Mouse (Mus musculus): ENCODE data around the gene Tph2. TPM values are rescaled to one million over a fixed set of nuclear protein-coding genes. Genes with fewer than 3 reads are reported as not detected.
A peak's percentile ranks its signal among the peaks of the same experiment; 100 is the strongest.
"Not testable (repeated sequence)": the region's sequence is repeated elsewhere in the genome, so short reads cannot be mapped to it uniquely, and the experiment has no call there.

The Tph2 gene
- polyA plus RNA-seq (2015; fragmentation: Nextera tagmentation; extraction: Ambion mirVana), result 0.25 and 0.60 TPM in 2 replicates

GRCm38 (mm10) chr10:115184697-115185096 is at the start of gene Tph2:
Gene Tph2, minus strand, starts transcription at chr10:115185022.
- no peak within 1 kb of the TSS for H3K27ac ChIP-seq (replicated peaks)
- H3K27me3 ChIP-seq, result no peaks in the 10 kb centered on the region
- peak; percentile 78 for ATAC-seq (ENCODE audit: low read depth)
- 10% methylated on average over 9 of the region's 9 CpGs for WGBS
- 0 out of 2 replicates have a peak within 1 kb of the TSS, but pooled peaks have one; percentile 17 for H3K9ac ChIP-seq
- H3K9me3 ChIP-seq, result no peaks in the 10 kb centered on the region
- peak within 1 kb of the TSS; percentile 33 for H3K4me2 ChIP-seq
- H3K36me3 ChIP-seq, result no peaks in the 10 kb centered on the region
- no peak within 1 kb of the TSS for H3K4me3 ChIP-seq
- H3K4me1 ChIP-seq (replicated peaks), result peaks cover 18% of the 10 kb centered on the region

- H3K9me3 ChIP-seq, result no peaks in the 10 kb centered on the region
- H3K4me3 ChIP-seq, result no peak overlapping the region
- H3K36me3 ChIP-seq, result peaks cover 52% of the 10 kb centered on the region
- no peak overlapping the region for H3K27ac ChIP-seq (replicated peaks)
- ATAC-seq (ENCODE audit: low read depth), result no peak
- H3K27me3 ChIP-seq, result no peaks in the 10 kb centered on the region
- 87% methylated on average over 3 of the region's 3 CpGs for WGBS
- no peak overlapping the region for H3K9ac ChIP-seq
- H3K4me1 ChIP-seq (replicated peaks), result no peaks in the 10 kb centered on the region
- H3K4me2 ChIP-seq, result no peak overlapping the region
These were observed 49.0 kb upstream of the Tph2 start for GRCm38 (mm10) chr10:115233798-115234197.

DNA sequence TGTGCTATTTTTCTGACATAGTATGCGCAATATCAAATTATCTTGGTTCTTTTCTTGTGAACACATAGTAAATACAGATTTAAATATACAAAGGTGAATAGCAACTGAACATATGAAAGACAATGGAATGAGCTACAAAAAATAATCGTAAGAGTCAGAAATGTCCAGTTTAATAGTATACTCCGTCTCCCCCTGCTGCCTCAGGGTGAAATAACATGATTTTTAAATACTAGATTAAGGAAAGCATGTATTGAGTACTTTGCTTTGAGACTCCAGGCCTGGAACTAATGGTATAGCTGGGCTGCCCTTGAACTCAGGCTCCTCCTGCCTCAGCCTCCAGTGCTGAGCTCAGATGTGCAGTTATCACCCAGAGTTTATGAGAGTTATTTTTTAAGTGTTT is 47.7 kb upstream of the Tph2 start:
- 94% methylated on average over 3 of the region's 3 CpGs for WGBS
- Histone ChIP-seq H3K27me3 (no peaks in the 10 kb centered on the region), H3K4me1 (replicated peaks) (no peaks in the 10 kb centered on the region), H3K9ac (no peak overlapping the region), H3K4me2 (no peak overlapping the region), H3K27ac (replicated peaks) (no peak overlapping the region), H3K9me3 (no peaks in the 10 kb centered on the region), H3K4me3 (no peak overlapping the region), H3K36me3 (peaks cover 46% of the 10 kb centered on the region)
- no peak for ATAC-seq (ENCODE audit: low read depth)

- Histone ChIP-seq H3K27ac (replicated peaks) (no peak overlapping the region), H3K27me3 (no peaks in the 10 kb centered on the region), H3K4me3 (no peak overlapping the region), H3K4me1 (replicated peaks) (no peaks in the 10 kb centered on the region), H3K4me2 (no peak overlapping the region), H3K9me3 (no peaks in the 10 kb centered on the region), H3K9ac (no peak overlapping the region), H3K36me3 (peaks cover 45% of the 10 kb centered on the region)
- ATAC-seq (ENCODE audit: low read depth), result no peak
- 86% methylated on average over 9 of the region's 9 CpGs for WGBS
These were observed 44.2 kb upstream of the Tph2 start for GRCm38 (mm10) chr10:115229023-115229422.

- H3K4me3 ChIP-seq, result no peak overlapping the region
- no peak for ATAC-seq (ENCODE audit: low read depth)
- no peak overlapping the region for H3K9ac ChIP-seq
- H3K4me2 ChIP-seq, result no peak overlapping the region
- H3K27me3 ChIP-seq, result no peaks in the 10 kb centered on the region
- 92% methylated on average over 7 of the region's 7 CpGs for WGBS
- no peaks in the 10 kb centered on the region for H3K9me3 ChIP-seq
- no peaks in the 10 kb centered on the region for H3K4me1 ChIP-seq (replicated peaks)
- H3K36me3 ChIP-seq, result peaks cover 28% of the 10 kb centered on the region
- H3K27ac ChIP-seq (replicated peaks), result no peak overlapping the region
These were observed 41.8 kb upstream of the Tph2 start for GRCm38 (mm10) chr10:115226586-115226985.

GRCm38 (mm10) chr10:115223845-115224244 is 39.0 kb upstream of the Tph2 start:
- Histone ChIP-seq H3K36me3 (peaks cover 26% of the 10 kb centered on the region), H3K27ac (replicated peaks) (no peak overlapping the region), H3K9me3 (no peaks in the 10 kb centered on the region), H3K9ac (no peak overlapping the region), H3K4me2 (no peak overlapping the region), H3K4me1 (replicated peaks) (no peaks in the 10 kb centered on the region), H3K4me3 (no peak overlapping the region), H3K27me3 (no peaks in the 10 kb centered on the region)
- 93% methylated on average over 3 of the region's 3 CpGs for WGBS
- ATAC-seq (ENCODE audit: low read depth), result no peak

DNA sequence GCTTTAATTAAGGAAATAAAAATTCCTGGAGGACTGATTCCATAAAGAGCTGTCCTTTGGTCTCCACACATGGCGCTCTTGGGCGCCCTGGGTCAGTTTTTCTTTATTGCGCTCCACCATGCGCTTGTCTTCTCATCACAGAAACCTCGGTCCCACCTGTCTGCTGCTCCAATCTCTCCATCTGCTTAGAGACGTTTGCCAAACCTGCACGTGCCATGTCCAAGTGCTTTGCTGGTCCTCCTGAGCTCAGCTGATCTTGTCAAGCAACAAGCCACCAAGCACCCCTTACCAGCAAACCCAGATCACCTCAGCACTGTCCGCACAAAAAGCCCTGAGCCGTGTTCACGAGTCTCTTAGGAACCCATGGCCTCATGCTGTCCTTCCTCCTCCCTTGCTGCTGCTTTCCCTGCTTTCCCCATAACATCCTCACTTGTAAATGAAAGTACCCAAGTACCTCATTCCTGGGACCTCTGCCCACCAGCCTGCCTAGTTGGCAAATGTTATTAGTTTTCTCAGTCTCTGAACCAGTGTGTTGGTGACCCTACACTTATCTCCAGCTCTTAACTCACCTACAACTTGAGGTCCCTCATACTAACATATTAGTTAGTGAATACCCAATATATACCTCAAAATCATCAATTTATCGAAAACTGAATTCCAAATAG is 28.2 kb upstream of the Tph2 start:
- Histone ChIP-seq H3K4me1 (replicated peaks) (no peaks in the 10 kb centered on the region), H3K9ac (no peak overlapping the region), H3K27ac (replicated peaks) (no peak overlapping the region), H3K36me3 (peaks cover 71% of the 10 kb centered on the region), H3K4me3 (no peak overlapping the region), H3K9me3 (no peaks in the 10 kb centered on the region), H3K27me3 (no peaks in the 10 kb centered on the region), H3K4me2 (no peak overlapping the region)
- 96% methylated on average over 11 of the region's 11 CpGs for WGBS
- no peak for ATAC-seq (ENCODE audit: low read depth)

GRCm38 (mm10) chr10:115205825-115206224 is 21.0 kb upstream of the Tph2 start:
- peaks cover 57% of the 10 kb centered on the region for H3K36me3 ChIP-seq
- no peak overlapping the region for H3K4me3 ChIP-seq
- WGBS, result 91% methylated on average over 3 of the region's 3 CpGs
- H3K27ac ChIP-seq (replicated peaks), result no peak overlapping the region
- H3K4me1 ChIP-seq (replicated peaks), result no peaks in the 10 kb centered on the region
- no peak overlapping the region for H3K4me2 ChIP-seq
- no peaks in the 10 kb centered on the region for H3K9me3 ChIP-seq
- ATAC-seq (ENCODE audit: low read depth), result no peak
- H3K27me3 ChIP-seq, result no peaks in the 10 kb centered on the region
- H3K9ac ChIP-seq, result no peak overlapping the region

GRCm38 (mm10) chr10:115205284-115205683 is 20.5 kb upstream of the Tph2 start:
- no peak overlapping the region for H3K9ac ChIP-seq
- WGBS, result 92% methylated on average over 1 of the region's 1 CpGs
- H3K27me3 ChIP-seq, result no peaks in the 10 kb centered on the region
- no peak overlapping the region for H3K27ac ChIP-seq (replicated peaks)
- no peaks in the 10 kb centered on the region for H3K9me3 ChIP-seq
- no peaks in the 10 kb centered on the region for H3K4me1 ChIP-seq (replicated peaks)
- peaks cover 58% of the 10 kb centered on the region for H3K36me3 ChIP-seq
- ATAC-seq (ENCODE audit: low read depth), result no peak
- no peak overlapping the region for H3K4me3 ChIP-seq
- H3K4me2 ChIP-seq, result no peak overlapping the region

DNA sequence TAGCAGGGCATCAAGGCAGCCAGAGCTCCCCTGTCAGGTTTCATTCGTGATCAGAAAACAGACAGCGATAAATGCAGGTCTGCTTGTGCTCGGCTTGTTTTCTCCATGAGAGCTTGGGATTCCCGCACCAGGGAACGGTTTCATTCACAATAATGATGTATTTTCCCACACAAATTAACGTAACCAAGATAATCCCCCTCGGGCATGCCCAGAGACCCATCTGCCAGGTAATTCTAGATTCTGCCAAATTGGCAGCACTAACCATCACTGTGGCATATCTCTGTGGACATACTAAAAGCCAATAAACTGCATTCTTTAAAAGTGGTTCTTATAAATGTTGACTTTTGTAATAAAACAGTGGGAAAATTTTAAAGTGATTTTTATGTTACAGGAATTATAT is 6.4 kb upstream of the Tph2 start:
- Histone ChIP-seq H3K9ac (no peak overlapping the region), H3K27ac (replicated peaks) (no peak overlapping the region), H3K9me3 (no peaks in the 10 kb centered on the region), H3K4me3 (no peak overlapping the region), H3K36me3 (no peaks in the 10 kb centered on the region), H3K4me2 (no peak overlapping the region), H3K4me1 (replicated peaks) (no peaks in the 10 kb centered on the region), H3K27me3 (no peaks in the 10 kb centered on the region)
- ATAC-seq (ENCODE audit: low read depth), result no peak
- WGBS, result 67% methylated on average over 7 of the region's 7 CpGs

GRCm38 (mm10) chr10:115187390-115187789 is 2.6 kb upstream of the Tph2 start:
- ATAC-seq (ENCODE audit: low read depth), result no peak
- no peaks in the 10 kb centered on the region for H3K27me3 ChIP-seq
- no peak overlapping the region for H3K4me3 ChIP-seq
- H3K4me2 ChIP-seq, result no peak overlapping the region
- 94% methylated on average over 1 of the region's 1 CpGs for WGBS
- H3K4me1 ChIP-seq (replicated peaks), result peaks cover 7% of the 10 kb centered on the region; the same call in 1 of the 2 replicates
- H3K27ac ChIP-seq (replicated peaks), result no peak overlapping the region
- no peak overlapping the region for H3K9ac ChIP-seq
- H3K9me3 ChIP-seq, result no peaks in the 10 kb centered on the region
- no peaks in the 10 kb centered on the region for H3K36me3 ChIP-seq

DNA sequence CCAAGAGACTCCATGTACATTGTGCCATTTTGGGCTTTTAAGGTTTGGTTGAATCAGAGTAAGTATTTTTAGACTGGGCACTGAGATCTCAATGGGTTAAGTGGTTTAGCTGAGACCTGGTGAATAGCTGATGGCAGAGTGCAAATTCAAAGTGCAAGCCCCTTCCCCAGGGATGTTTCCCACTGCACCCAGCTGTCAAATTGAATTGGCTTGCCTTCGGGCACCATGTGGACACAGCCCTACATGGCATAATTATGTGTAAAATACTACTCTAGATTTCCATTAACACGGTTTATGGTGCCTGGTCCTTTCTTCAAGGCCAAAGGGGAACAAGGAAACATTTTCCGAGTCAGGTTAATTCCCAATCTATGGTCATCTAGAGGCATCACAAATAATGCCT is 3.8 kb downstream of the Tph2 start:
- Histone ChIP-seq H3K4me3 (no peak overlapping the region), H3K4me1 (replicated peaks) (peaks cover 19% of the 10 kb centered on the region), H3K9me3 (no peaks in the 10 kb centered on the region), H3K27me3 (no peaks in the 10 kb centered on the region), H3K4me2 (no peak overlapping the region), H3K27ac (replicated peaks) (no peak overlapping the region; the same call in 1 of the 2 replicates), H3K36me3 (no peaks in the 10 kb centered on the region), H3K9ac (no peak overlapping the region)
- 32% methylated on average over 3 of the region's 3 CpGs for WGBS
- no peak for ATAC-seq (ENCODE audit: low read depth)

DNA sequence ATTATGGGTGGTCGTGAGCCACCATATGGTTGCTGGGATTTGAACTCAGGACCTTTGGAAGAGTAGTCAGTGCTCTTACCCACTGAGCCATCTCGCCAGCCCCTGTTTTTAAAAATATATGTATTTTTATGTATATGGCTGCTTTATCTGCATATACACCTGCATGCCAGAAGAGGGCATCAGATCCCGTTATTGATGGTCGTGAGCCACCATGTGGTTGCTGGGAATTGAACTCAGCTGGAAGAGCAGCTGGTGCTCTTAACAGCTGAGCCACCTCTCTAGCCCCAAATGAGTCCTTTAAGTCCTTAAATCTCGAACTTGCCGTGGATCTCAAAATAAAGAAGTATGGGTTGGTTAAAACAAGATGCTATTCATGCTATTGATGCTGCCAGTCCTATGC is 6.8 kb downstream of the Tph2 start:
- H3K27me3 ChIP-seq; H3K4me2 ChIP-seq; H3K27ac ChIP-seq (replicated peaks); H3K9me3 ChIP-seq; H3K9ac ChIP-seq; H3K4me3 ChIP-seq; ATAC-seq (ENCODE audit: low read depth); H3K36me3 ChIP-seq: not testable (repeated sequence)
- 63% methylated on average over 6 of the region's 6 CpGs for WGBS
- H3K4me1 ChIP-seq (replicated peaks), result peaks cover 23% of the 10 kb centered on the region

All from neural tube, embryonic 13.5 days (tissue).